Mouse (Mus musculus): ENCODE data around the gene Smok3b. TPM values are rescaled to one million over a fixed set of nuclear protein-coding genes. Genes with fewer than 3 reads are reported as not detected.
A peak's percentile ranks its signal among the peaks of the same experiment; 100 is the strongest.

Gene Smok3b
- polyA plus RNA-seq, 1 experiment from 2014 or later = not detected

GRCm38 (mm10) chr5:138089108-138089551 lies 67.9 kb downstream of the Smok3b start:
- Histone ChIP-seq H3K4me1 (replicated peaks; ENCODE audit: control insufficient read depth, insufficient read depth, low read length) (peaks cover 7% of the 10 kb centered on the region; the same call in 1 of the 2 replicates), H3K9me3 (ENCODE audit: control insufficient read depth) (no peaks in the 10 kb centered on the region), H3K27me3 (replicated peaks; ENCODE audit: control insufficient read depth, insufficient read depth, low read length) (no peaks in the 10 kb centered on the region), H3K4me2 (replicated peaks; ENCODE audit: low read depth) (peak overlapping the region; percentile 54), H3K27ac (ENCODE audit: low read depth, low read length) (peak overlapping the region; percentile 67; the same call in 1 of the 2 replicates), H3K36me3 (ENCODE audit: control insufficient read depth, insufficient read depth) (peaks cover 14% of the 10 kb centered on the region), H3K4me3 (ENCODE audit: low read depth, low read length) (0 out of 2 replicates have a peak overlapping the region, but pooled peaks have one; percentile 0), H3K9ac (ENCODE audit: low read depth, low read length) (no peak overlapping the region)
- 38% methylated on average over 6 of the region's 6 CpGs for WGBS
- TF ChIP-seq CTCF (IDR thresholded peaks at IDR 0.05; ENCODE audit: low read depth) = no peak
- ATAC-seq = peak; percentile 85

GRCm38 (mm10) chr5:138090271-138090670 lies 69.0 kb downstream of the Smok3b start:
- no peak overlapping the region for H3K27ac ChIP-seq (ENCODE audit: low read depth, low read length)
- H3K27me3 ChIP-seq (replicated peaks; ENCODE audit: control insufficient read depth, insufficient read depth, low read length) = no peaks in the 10 kb centered on the region
- no peak for ATAC-seq
- H3K36me3 ChIP-seq (ENCODE audit: control insufficient read depth, insufficient read depth) = peaks cover 26% of the 10 kb centered on the region
- H3K9ac ChIP-seq (ENCODE audit: low read depth, low read length) = no peak overlapping the region
- peak; percentile 70 for TF ChIP-seq CTCF (IDR thresholded peaks at IDR 0.05; ENCODE audit: low read depth)
- 71% methylated on average over 3 of the region's 3 CpGs for WGBS
- H3K4me1 ChIP-seq (replicated peaks; ENCODE audit: control insufficient read depth, insufficient read depth, low read length) = peaks cover 5% of the 10 kb centered on the region; the same call in 1 of the 2 replicates
- H3K9me3 ChIP-seq (ENCODE audit: control insufficient read depth) = no peaks in the 10 kb centered on the region
- H3K4me2 ChIP-seq (replicated peaks; ENCODE audit: low read depth) = no peak overlapping the region; the same call in 1 of the 2 replicates
- H3K4me3 ChIP-seq (ENCODE audit: low read depth, low read length) = no peak overlapping the region

GRCm38 (mm10) chr5:138090737-138091136 lies 69.5 kb downstream of the Smok3b start:
- WGBS = 97% methylated on average over 5 of the region's 5 CpGs
- no peak for ATAC-seq
- peaks cover 5% of the 10 kb centered on the region; the same call in 1 of the 2 replicates for H3K4me1 ChIP-seq (replicated peaks; ENCODE audit: control insufficient read depth, insufficient read depth, low read length)
- no peak for TF ChIP-seq CTCF (IDR thresholded peaks at IDR 0.05; ENCODE audit: low read depth)
- H3K9ac ChIP-seq (ENCODE audit: low read depth, low read length) = no peak overlapping the region
- no peaks in the 10 kb centered on the region for H3K9me3 ChIP-seq (ENCODE audit: control insufficient read depth)
- H3K27me3 ChIP-seq (replicated peaks; ENCODE audit: control insufficient read depth, insufficient read depth, low read length) = no peaks in the 10 kb centered on the region
- H3K27ac ChIP-seq (ENCODE audit: low read depth, low read length) = no peak overlapping the region
- peaks cover 30% of the 10 kb centered on the region for H3K36me3 ChIP-seq (ENCODE audit: control insufficient read depth, insufficient read depth)
- H3K4me3 ChIP-seq (ENCODE audit: low read depth, low read length) = no peak overlapping the region
- H3K4me2 ChIP-seq (replicated peaks; ENCODE audit: low read depth) = no peak overlapping the region

- Histone ChIP-seq H3K4me3 (ENCODE audit: low read depth, low read length) (no peak overlapping the region), H3K27ac (ENCODE audit: low read depth, low read length) (no peak overlapping the region), H3K4me2 (replicated peaks; ENCODE audit: low read depth) (no peak overlapping the region), H3K36me3 (ENCODE audit: control insufficient read depth, insufficient read depth) (peaks cover 49% of the 10 kb centered on the region), H3K4me1 (replicated peaks; ENCODE audit: control insufficient read depth, insufficient read depth, low read length) (peaks cover 3% of the 10 kb centered on the region; the same call in 1 of the 2 replicates), H3K9me3 (ENCODE audit: control insufficient read depth) (no peaks in the 10 kb centered on the region), H3K9ac (ENCODE audit: low read depth, low read length) (no peak overlapping the region), H3K27me3 (replicated peaks; ENCODE audit: control insufficient read depth, insufficient read depth, low read length) (no peaks in the 10 kb centered on the region)
- no peak for TF ChIP-seq CTCF (IDR thresholded peaks at IDR 0.05; ENCODE audit: low read depth)
- ATAC-seq = no peak
- 90% methylated on average over 4 of the region's 4 CpGs for WGBS
Observed at GRCm38 (mm10) chr5:138092771-138093170, 71.5 kb downstream of the Smok3b start.

- H3K4me2 ChIP-seq (replicated peaks; ENCODE audit: low read depth) = no peak overlapping the region
- H3K4me1 ChIP-seq (replicated peaks; ENCODE audit: control insufficient read depth, insufficient read depth, low read length) = no peaks in the 10 kb centered on the region
- TF ChIP-seq CTCF (IDR thresholded peaks at IDR 0.05; ENCODE audit: low read depth) = no peak
- H3K4me3 ChIP-seq (ENCODE audit: low read depth, low read length) = no peak overlapping the region
- H3K9ac ChIP-seq (ENCODE audit: low read depth, low read length) = no peak overlapping the region
- H3K27me3 ChIP-seq (replicated peaks; ENCODE audit: control insufficient read depth, insufficient read depth, low read length) = no peaks in the 10 kb centered on the region
- H3K27ac ChIP-seq (ENCODE audit: low read depth, low read length) = no peak overlapping the region
- no peaks in the 10 kb centered on the region for H3K9me3 ChIP-seq (ENCODE audit: control insufficient read depth)
- peaks cover 66% of the 10 kb centered on the region for H3K36me3 ChIP-seq (ENCODE audit: control insufficient read depth, insufficient read depth)
- WGBS = 75% methylated on average over 6 of the region's 6 CpGs
- ATAC-seq = no peak
Observed at GRCm38 (mm10) chr5:138094474-138094873, 73.2 kb downstream of the Smok3b start.

Other genes with a start within 250 kb of the Smok3b start
- gene Ppp1r35, start 242.6 kb upstream of the Smok3b start, polyA plus RNA-seq (2015; fragmentation: Nextera tagmentation; extraction: Ambion mirVana) = 29.0 and 30.8 TPM in 2 replicates
- gene Mepce, start 233.8 kb upstream of the Smok3b start, polyA plus RNA-seq (2015; fragmentation: Nextera tagmentation; extraction: Ambion mirVana) = 10.3 and 10.8 TPM in 2 replicates
- gene Zcwpw1, start 233.6 kb upstream of the Smok3b start, polyA plus RNA-seq (2015; fragmentation: Nextera tagmentation; extraction: Ambion mirVana) = 3.3 and 3.5 TPM in 2 replicates
- gene Pilra, start 185.1 kb upstream of the Smok3b start, polyA plus RNA-seq (2015; fragmentation: Nextera tagmentation; extraction: Ambion mirVana) = 2.4 and 3.0 TPM in 2 replicates
- gene Pilrb1, start 163.3 kb upstream of the Smok3b start, polyA plus RNA-seq (2015; fragmentation: Nextera tagmentation; extraction: Ambion mirVana) = 3.5 and 4.3 TPM in 2 replicates
- gene Pilrb2, start 149.6 kb upstream of the Smok3b start, polyA plus RNA-seq (2015; fragmentation: Nextera tagmentation; extraction: Ambion mirVana) = 1.8 and 3.4 TPM in 2 replicates
- 119 and 134 TPM in 2 replicates for gene Cyp3a13, start 99.8 kb upstream of the Smok3b start, polyA plus RNA-seq (2015; fragmentation: Nextera tagmentation; extraction: Ambion mirVana)
- 0.69 and 1.0 TPM in 2 replicates for gene Gjc3, start 58.3 kb upstream of the Smok3b start, polyA plus RNA-seq (2015; fragmentation: Nextera tagmentation; extraction: Ambion mirVana)
- not detected in 2 replicates for gene Azgp1, start 39.9 kb upstream of the Smok3b start, polyA plus RNA-seq (2015; fragmentation: Nextera tagmentation; extraction: Ambion mirVana)
- gene Smok3a, start 168 bp upstream of the Smok3b start, polyA plus RNA-seq (2015; fragmentation: Nextera tagmentation; extraction: Ambion mirVana) = not detected in 2 replicates
- not detected in 2 replicates for gene Smok3c, start 31.8 kb downstream of the Smok3b start, polyA plus RNA-seq (2015; fragmentation: Nextera tagmentation; extraction: Ambion mirVana)
- gene Zkscan1, start 63.7 kb downstream of the Smok3b start, polyA plus RNA-seq (2015; fragmentation: Nextera tagmentation; extraction: Ambion mirVana) = 5.6 and 6.5 TPM in 2 replicates
- gene Zscan21, start 95.5 kb downstream of the Smok3b start, polyA plus RNA-seq (2015; fragmentation: Nextera tagmentation; extraction: Ambion mirVana) = 17.9 and 19.2 TPM in 2 replicates
- 4.5 and 6.1 TPM in 2 replicates for gene Zfp113, start 134.3 kb downstream of the Smok3b start, polyA plus RNA-seq (2015; fragmentation: Nextera tagmentation; extraction: Ambion mirVana)
- gene Cops6, start 139.6 kb downstream of the Smok3b start, polyA plus RNA-seq (2015; fragmentation: Nextera tagmentation; extraction: Ambion mirVana) = 154 and 161 TPM in 2 replicates
- gene Ap4m1, start 150.6 kb downstream of the Smok3b start, polyA plus RNA-seq (2015; fragmentation: Nextera tagmentation; extraction: Ambion mirVana) = 4.8 and 5.5 TPM in 2 replicates
- gene Mcm7, start 151.0 kb downstream of the Smok3b start, polyA plus RNA-seq (2015; fragmentation: Nextera tagmentation; extraction: Ambion mirVana) = 35.9 and 39.1 TPM in 2 replicates
- 21.8 and 23.5 TPM in 2 replicates for gene Taf6, start 166.0 kb downstream of the Smok3b start, polyA plus RNA-seq (2015; fragmentation: Nextera tagmentation; extraction: Ambion mirVana)
- gene Cnpy4, start 166.1 kb downstream of the Smok3b start, polyA plus RNA-seq (2015; fragmentation: Nextera tagmentation; extraction: Ambion mirVana) = 12.1 and 13.0 TPM in 2 replicates
- gene Mblac1, start 172.9 kb downstream of the Smok3b start, polyA plus RNA-seq (2015; fragmentation: Nextera tagmentation; extraction: Ambion mirVana) = 5.2 and 6.0 TPM in 2 replicates
- gene Nxpe5, start 204.5 kb downstream of the Smok3b start, polyA plus RNA-seq (2015; fragmentation: Nextera tagmentation; extraction: Ambion mirVana) = 0.07 and 0.12 TPM in 2 replicates
- 124 and 135 TPM in 2 replicates for gene Lamtor4, start 234.1 kb downstream of the Smok3b start, polyA plus RNA-seq (2015; fragmentation: Nextera tagmentation; extraction: Ambion mirVana)
- 4.4 and 4.8 TPM in 2 replicates for gene BC037034, start 242.6 kb downstream of the Smok3b start, polyA plus RNA-seq (2015; fragmentation: Nextera tagmentation; extraction: Ambion mirVana)